Mouse (Mus musculus) erythroblast, embryonic 14.5 days (primary cell): ENCODE measurements around the gene Nudt4.

Experiments used
- GATA1 ChIP-seq: IDR thresholded peaks from 2 replicates; pipeline ENCODE4 v1.6.1; 2012; ENCODE audit warnings: low read length, inconsistent platforms, mixed read lengths
- TAL1 ChIP-seq: IDR thresholded peaks from 3 replicates; pipeline ENCODE4 v1.6.1; 2012; ENCODE audit warnings: low read length, inconsistent platforms, mixed read lengths

GRCm38 (mm10) chr10:95552326-95552725 is 11.6 kb downstream of the Nudt4 start:
- TF ChIP-seq GATA1: no peak
- no peak for TF ChIP-seq TAL1
